Mouse (Mus musculus): Measurements from ENCODE around the gene Chchd3. TPM values are rescaled to one million over a fixed set of nuclear protein-coding genes. Genes with fewer than 3 reads are reported as not detected.

Chchd3 gene
- total RNA-seq, 2 experiments from 2014 or later = 190 to 224 TPM

DNA sequence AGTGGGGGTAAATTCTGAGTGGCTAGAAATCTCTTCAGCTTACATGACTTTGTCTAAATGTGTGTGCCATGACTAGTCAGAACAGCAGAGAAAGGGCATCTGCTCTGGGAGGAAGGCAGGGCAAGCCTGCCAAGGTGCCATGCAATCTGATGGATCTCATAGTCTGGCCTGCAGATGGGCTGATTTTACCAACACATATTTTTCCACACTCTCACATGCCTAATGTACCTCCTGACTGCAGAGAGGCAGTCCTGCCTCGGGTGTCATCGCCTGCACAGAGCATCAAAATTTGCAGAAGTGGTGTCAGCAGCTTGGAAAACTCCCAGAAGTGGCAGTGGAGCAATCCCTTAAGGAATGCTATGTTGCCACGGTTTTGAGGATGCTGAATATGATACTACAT lies 55.5 kb downstream of the Chchd3 start:
- no peak for DNase-seq

GRCm38 (mm10) chr6:33002988-33003387 lies 57.1 kb downstream of the Chchd3 start:
- no peak for DNase-seq

GRCm38 (mm10) chr6:33001271-33001670 lies 58.8 kb downstream of the Chchd3 start:
- DNase-seq = no peak

DNA sequence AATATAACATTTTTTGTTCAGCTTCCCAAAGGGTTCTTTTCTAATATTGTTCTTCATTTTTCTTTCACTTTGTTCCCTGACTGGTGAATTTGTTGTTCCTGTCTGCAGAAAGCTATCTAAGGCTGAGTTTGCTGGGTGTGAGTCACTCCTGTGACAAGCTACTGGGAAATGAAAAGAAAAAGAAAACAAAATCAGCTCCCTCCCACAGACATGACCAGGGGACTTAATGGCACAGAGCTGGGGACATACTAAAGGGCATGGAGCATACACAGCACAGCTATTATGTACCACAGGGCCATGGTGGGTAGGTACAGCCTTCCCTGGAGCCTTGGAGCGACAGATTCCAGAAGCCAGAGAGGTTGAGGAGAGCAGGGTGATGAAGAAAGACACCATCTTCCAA lies 63.5 kb downstream of the Chchd3 start:
- DNase-seq = peak; percentile 9 to 24

GRCm38 (mm10) chr6:32993847-32994246 lies 66.2 kb downstream of the Chchd3 start:
- DNase-seq = no peak

DNA sequence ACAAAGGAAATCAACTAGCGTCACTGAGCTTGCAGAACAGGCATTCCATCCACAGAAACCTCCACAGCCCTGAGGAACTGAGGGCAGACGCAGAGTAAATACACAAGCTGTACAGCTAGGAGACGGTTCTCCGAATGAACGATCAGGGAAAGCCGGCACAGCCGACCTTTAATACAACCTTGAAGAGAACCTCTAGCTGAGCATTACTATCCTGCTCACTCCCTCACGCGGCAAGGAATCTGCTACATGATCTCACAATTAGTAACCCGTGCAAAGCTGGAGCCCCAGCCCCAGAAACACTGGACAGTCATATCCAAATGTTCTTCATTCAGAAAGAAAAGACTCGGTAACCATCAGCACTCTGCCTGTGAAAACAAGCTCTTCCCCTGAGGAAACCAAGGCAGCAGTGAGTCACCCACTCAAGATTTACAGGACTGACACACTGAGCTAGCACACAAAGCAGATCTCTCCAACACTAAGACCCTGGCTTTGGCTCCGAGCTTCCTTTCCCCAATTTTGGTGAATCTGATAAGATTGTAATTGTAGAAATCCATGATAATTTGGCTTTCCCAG lies 69.9 kb downstream of the Chchd3 start:
- DNase-seq = peak; percentile 27 to 31

DNA sequence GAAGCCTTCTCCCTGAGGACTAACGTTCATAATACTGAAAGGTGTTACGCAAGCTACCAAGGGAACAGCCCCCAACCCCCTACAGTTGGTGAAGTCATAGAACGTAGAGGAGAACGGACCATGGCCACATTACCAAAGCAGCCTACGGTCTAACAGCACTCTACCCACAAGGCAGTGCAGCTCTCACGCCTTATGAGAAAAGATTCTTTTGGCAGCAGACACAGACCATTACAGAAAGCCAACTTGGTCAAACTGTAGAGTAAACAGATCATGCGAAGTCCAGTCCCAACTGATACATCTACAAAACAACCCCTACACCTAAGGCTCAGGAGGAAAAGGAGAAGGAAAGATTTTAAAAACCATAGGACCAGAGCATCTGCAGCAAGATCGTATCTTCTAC lies 71.5 kb downstream of the Chchd3 start:
- no peak for DNase-seq

GRCm38 (mm10) chr6:32983876-32984275 lies 76.2 kb downstream of the Chchd3 start:
- DNase-seq = no peak

- DNase-seq = no peak
Measured at GRCm38 (mm10) chr6:32981253-32981652, 78.8 kb downstream of the Chchd3 start.

- peak in 1 of 2 experiments; percentile 9 for DNase-seq
Measured at GRCm38 (mm10) chr6:32978811-32979210, 81.2 kb downstream of the Chchd3 start.

DNA sequence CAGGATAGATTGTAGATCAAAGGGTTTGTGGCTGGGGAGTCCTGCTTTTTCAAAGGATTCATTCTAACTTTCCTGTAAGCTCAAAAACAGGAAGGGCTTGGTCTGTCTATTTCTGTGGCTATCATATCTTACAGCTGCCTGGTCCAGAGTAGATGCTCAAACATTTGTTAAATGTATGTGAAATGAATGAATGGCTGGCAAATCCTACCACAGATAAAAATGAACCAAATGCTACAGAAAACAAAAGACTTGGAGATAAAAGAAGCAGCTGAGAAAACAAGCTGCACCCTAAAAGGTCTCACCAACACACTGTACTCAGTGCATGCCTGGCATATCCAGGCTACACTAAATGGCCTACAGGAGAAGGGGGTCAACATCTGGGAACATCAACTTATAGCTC lies 88.1 kb downstream of the Chchd3 start:
- no peak for DNase-seq

GRCm38 (mm10) chr6:32968971-32969370 lies 91.1 kb downstream of the Chchd3 start:
- no peak for DNase-seq

- DNase-seq = peak in 1 of 2 experiments; percentile 15
Measured at GRCm38 (mm10) chr6:32962048-32962447, 98.0 kb downstream of the Chchd3 start.

- no peak for DNase-seq
Measured at GRCm38 (mm10) chr6:32961477-32961876, 98.6 kb downstream of the Chchd3 start.

DNA sequence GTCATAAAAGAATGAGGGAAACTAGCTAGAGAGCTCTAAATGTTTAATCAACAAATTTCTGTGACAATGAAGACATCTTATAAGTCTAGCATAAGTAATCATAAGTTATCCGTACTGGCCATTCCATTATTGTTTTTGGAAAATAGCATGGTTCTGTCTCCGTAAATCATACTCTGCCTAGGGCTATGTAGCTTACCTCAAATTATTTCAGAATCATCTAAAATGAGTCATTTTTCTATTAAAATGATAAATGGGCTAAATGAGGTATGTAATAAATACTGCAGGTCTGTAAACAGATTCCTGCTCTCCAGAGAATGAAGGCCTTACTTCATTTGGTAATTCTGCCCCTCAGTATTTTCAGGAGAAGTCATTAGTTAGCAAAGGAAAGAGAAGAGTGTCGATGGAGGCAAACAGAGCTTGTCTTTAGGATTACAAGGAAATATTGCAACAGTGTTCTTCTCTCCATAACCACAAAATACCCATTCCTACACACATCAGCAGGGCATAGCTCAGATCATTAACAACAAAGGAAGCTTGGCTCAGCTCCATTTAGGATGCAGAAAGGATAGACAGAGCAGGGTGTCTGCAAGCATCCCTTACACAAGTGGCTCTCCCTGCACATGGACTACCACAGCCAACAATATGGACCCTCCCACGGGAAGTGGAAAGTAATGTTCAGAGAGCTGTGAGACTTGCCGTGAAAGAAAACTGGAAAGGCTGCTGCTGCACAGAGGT lies 100.1 kb downstream of the Chchd3 start:
- DNase-seq = no peak

GRCm38 (mm10) chr6:32955481-32955880 lies 104.6 kb downstream of the Chchd3 start:
- DNase-seq = no peak

- DNase-seq = no peak
Measured at GRCm38 (mm10) chr6:32950973-32951372, 109.1 kb downstream of the Chchd3 start.

- no peak for DNase-seq
Measured at GRCm38 (mm10) chr6:32949702-32950101, 110.4 kb downstream of the Chchd3 start.

DNA sequence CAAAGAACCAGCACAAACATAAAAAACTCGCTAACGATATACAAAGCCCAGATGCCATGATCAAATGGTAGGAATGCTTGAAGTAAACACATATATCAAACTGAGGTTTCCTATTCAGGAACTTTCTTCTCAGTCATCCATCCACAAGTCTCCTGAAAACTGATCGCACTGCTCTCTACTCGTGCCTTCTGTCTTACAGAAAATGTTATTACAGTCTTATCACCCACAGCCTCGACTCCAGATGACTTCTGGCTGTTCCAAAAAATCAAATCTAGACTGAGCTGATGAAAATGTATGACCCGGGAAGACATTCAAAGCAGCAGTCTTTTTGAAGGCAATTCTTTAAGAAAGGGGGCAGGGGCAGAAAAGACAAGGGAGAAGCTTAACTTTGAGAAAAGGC lies 112.8 kb downstream of the Chchd3 start:
- no peak for DNase-seq

DNA sequence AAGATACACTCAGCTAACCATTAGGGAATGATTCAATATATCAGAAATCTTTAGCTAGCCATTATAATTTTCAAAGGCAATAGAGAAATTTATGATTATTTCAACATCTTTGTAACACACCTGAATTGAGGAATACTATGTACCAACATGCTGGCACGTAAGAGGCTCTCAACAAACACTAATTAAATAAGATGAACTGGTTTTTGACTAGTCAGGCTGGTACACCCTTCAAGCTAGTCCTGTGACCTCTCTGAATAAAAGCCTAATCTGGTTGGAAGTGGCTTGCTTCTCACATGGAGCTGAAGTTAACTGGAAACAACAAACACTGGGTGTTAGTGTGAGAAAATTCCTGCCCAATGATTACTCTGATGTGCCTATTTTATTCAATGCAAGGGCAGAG lies 115.1 kb downstream of the Chchd3 start:
- DNase-seq = no peak

GRCm38 (mm10) chr6:32943651-32944050 lies 116.4 kb downstream of the Chchd3 start:
- DNase-seq = no peak

- no peak for DNase-seq
Measured at GRCm38 (mm10) chr6:32940299-32940698, 119.8 kb downstream of the Chchd3 start.

GRCm38 (mm10) chr6:32937643-32938042 lies 122.4 kb downstream of the Chchd3 start:
- no peak for DNase-seq

DNA sequence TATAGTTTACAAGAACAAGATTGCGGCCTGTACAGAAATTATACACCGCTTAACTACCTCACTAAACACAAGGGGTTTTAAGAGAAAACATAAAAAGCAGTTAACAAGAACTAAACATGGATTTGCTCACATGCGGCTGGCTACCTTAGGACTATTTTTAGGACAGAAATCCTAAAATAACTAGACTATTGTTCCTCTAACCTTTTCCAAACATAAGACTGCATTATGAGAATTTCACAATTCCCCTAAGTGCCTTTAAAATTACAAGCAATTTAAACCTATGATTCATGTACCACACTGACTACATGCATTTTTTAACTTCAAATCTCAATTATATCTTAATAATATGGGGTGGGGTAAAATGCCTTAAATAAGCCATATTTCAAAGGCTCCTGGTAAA lies 123.3 kb downstream of the Chchd3 start:
- no peak for DNase-seq
